Mouse (Mus musculus) thymus, postnatal 14 days (tissue): ENCODE data around the gene Gnat2.

ENCODE experiments used
- DNase-seq: peaks from one replicate; pipeline ENCODE4 v3.0.0; 2021

Gene Gnat2

GRCm38 (mm10) chr3:108121101-108121500 lies 28.5 kb downstream of the Gnat2 start:
- no peak for DNase-seq

- no peak for DNase-seq
Observed at GRCm38 (mm10) chr3:108123242-108123641, 30.7 kb downstream of the Gnat2 start.

GRCm38 (mm10) chr3:108124131-108124530 lies 31.5 kb downstream of the Gnat2 start:
- DNase-seq, result no peak

- no peak for DNase-seq
Observed at GRCm38 (mm10) chr3:108126327-108126726, 33.7 kb downstream of the Gnat2 start.

DNA sequence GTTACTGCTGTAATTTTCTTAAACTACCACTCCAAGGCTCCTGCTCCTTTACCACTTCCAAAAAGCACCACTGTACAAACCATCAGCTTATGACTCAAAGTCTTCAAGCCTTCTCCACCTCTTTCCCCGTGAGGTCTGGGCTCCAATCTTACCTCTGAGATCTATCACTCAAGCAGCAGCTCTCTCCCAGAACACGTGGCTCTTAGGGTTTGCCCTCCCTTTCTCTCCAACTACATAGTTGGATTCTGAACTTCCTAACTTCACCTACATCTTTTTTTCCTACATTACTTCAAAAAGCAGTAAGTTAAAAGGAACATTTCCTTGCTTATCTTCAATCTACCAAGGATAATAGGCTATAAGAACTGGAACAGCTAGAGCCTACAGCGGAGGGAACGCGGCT lies 35.9 kb downstream of the Gnat2 start:
- no peak for DNase-seq

GRCm38 (mm10) chr3:108129367-108129766 lies 36.8 kb downstream of the Gnat2 start:
- DNase-seq, result no peak

DNA sequence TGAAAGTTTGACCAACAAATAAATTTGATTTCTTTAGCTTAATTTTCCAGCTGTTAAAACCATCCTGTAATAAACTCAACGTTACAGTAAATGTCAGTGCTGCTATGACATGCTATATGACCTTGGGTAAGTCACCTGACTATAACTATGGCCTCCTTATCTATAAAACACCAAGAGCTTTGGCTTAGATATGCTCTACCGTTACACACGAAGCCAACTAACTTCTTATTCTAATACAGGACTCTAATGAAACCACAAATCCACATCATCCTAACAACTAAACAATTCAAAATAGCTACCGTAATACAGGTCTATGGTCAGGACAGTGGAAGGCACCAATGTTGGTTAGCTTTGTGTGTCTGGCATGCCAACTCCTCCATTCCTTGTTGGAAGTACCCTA lies 37.2 kb downstream of the Gnat2 start:
- DNase-seq, result no peak

DNA sequence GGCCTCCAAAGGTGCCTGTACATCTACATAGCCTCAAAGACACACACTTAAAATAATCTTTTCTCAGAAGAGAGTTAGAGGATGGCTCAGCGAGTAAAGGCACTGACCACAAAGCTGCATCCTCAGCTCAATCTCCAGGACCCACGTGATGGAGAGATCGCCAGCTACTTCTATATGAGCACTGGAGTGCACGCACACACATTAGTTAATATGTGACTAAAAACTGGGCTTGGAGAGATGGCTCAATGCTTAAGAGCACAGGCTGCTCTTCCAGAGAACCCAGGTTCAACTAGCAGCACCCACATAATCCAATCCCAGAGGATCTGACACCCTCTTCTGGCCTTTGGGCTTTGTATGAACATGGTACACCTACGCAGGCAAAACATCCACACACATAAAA lies 38.6 kb downstream of the Gnat2 start:
- no peak for DNase-seq

GRCm38 (mm10) chr3:108131821-108132220 lies 39.2 kb downstream of the Gnat2 start:
- DNase-seq, result no peak

DNA sequence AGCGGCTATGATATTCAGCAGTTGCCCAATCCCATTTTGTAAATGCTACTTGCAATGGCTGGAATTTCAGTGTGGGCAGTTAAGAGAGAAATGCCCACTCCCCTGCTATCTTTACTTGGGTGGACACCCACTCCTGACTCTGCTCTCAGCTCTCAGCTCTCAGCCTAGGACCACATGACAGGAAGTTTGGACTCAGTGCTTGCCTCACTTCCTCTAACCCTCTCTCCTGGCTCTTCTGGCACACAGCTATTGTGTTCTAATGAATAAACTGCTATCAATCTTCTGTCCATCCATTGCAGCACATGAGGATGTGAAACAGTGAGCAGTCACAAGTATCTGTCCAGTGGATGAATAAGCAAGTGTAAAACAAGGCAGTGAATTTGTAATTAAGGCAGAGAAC lies 39.9 kb downstream of the Gnat2 start:
- no peak for DNase-seq

GRCm38 (mm10) chr3:108134701-108135100 lies 42.1 kb downstream of the Gnat2 start:
- DNase-seq, result no peak

DNA sequence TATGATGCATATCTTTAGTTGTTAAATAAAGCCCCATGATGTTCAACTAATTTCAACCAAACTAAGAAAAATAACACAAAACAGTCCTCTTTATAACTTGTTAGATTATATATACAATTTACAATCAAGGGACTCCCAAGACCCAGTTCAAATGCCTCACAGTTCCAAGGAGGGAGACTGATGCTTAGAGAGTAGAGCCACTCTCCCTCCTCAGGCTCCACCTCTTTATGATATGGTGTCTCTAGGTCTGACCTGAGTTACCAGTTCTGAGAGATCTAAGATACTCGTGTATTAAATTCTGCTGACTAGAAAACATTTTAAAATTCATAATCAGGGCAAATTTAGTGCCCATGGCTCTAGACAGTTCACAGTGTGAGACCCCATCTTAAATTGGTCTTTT lies 46.5 kb downstream of the Gnat2 start:
- no peak for DNase-seq

DNA sequence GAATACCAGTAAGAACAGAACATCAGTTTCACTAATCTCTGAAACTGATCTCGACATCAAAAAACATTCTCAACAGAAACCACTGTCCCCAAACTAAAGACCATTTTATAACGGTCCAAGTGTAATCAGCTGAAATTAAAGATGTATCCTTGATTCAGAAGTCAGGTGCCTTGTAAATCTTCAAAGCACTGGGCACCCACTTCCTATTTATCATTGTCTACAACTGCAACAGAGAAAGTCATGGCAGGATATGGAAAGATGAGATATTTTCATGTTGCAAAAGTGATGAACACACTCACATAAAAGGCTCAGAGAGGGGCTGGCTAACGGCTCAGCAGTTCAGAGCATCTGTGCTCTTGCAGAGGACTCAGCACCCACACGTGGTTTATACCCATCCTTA lies 48.2 kb downstream of the Gnat2 start:
- peak; percentile 21 for DNase-seq

DNA sequence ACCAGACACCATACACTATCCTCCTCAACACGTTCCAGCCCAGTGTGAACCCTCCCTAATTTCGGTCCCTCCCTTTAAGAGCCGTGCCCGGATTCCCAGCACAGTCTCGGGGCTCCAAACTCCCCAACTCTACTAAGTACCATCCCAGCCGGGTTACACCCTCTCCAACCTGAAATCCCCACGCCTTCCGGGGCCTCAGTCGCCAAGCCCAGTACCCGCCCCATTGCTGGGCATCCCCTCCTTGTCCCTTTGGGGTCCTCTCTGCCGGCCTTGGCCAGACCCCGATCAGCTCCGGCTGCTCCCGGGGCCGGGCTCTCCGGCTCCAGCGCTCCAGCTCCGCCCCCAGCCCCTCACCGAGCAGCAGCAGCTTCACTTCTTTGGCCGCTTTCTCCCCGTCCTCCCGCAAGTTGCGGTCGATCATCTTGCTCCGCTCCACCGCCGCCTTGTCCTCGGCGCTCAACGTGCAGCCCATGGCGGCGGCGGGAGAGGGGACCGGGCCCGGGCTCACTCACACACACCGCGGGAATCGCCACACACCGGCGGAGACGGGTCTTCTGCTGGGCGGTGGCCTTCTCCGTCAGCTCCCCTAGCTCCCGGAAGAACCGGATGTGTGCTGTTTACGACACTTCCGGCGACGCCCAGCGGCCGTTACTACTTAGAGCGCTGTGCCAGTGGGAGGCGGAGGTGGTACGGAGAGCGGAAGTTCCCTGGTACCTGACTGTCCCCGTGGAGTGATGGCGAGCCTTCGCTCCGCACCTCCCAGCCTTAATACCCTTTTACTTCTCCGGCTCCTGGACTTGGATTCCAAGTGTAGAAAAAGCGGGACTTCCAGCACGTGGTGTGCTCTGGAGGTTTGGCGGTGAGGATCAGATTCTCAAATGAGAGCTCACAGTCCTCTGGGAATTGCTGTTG lies 53.2 kb downstream of the Gnat2 start, which contains the start of gene Gnai3:
Gene Gnai3, minus strand, starts transcription at position 613 of the 912 bp plus-strand sequence.
- DNase-seq, result peak; percentile 94

- DNase-seq, result no peak
Observed at GRCm38 (mm10) chr3:108146671-108147070, 54.1 kb downstream of the Gnat2 start.

DNA sequence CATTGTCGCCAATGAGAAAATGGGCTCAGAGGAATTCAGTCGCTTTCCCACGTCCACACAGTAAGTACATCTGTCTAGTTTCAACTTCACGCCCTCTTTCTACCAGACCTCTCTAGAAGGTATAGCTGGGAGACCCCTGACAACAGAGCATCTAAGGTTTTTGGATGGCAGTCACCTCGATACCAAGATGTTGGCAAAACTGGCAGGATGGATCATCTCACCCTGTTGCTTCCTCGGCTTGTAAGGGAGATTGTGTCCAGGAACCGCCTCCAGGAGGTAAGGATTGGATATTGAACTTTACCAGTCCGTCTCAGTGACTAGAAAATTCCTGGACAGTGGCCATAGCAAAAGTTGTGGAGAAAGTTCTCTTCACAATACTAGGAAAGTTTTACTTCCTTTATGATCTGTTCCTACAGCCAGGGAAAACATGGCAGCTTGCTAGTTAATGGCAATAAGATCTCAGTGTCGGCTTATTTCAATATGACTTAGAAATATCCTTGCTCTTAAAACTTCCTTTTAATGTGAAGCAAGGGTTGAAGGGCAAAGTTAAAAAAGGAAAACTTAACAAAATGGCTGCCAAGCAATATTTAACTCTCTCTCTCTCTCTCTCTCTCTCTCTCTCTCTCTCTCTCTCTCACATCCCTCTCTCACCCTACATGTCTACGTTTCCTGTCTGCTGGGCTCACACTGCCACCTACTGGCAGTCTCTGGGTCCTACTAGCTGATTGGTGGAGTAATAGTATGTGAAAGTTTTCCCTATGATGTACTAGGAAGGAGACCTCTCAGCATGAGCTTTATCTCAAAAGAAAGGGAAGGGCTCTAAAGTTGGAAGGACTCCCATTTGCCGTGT lies 55.0 kb downstream of the Gnat2 start:
- peak; percentile 92 for DNase-seq
